Mouse (Mus musculus) activated CD4-positive, CD25-positive, alpha-beta regulatory T cell, adult 4 months (primary cell): Measurements from ENCODE around the gene 5330417H12Rik. TPM values are rescaled to one million over a fixed set of nuclear protein-coding genes. Genes with fewer than 3 reads are reported as not detected.

Experiments
- ATAC-seq: one replicate; pipeline ENCODE4 v1.8.0; 2017
- polyA plus RNA-seq, 2 experiments: library from polyadenylated mRNA; unstranded; fragments of 100-300 nt; shearing (Covaris generic); gene quantifications; one replicate each; pipeline ENCODE4 v1.2.1; 2017

5330417H12Rik gene
- polyA plus RNA-seq, 2 experiments from 2014 or later: not detected

- ATAC-seq: no peak
These were observed 529 bp downstream of the 5330417H12Rik start for GRCm38 (mm10) chr7:107624432-107624831.

GRCm38 (mm10) chr7:107620137-107620536, 4.8 kb downstream of the 5330417H12Rik start:
- no peak for ATAC-seq

- ATAC-seq: no peak
These were observed 5.7 kb downstream of the 5330417H12Rik start for GRCm38 (mm10) chr7:107619225-107619624.

- ATAC-seq: no peak
These were observed 6.7 kb downstream of the 5330417H12Rik start for GRCm38 (mm10) chr7:107618028-107618992.

- no peak for ATAC-seq
These were observed 14.1 kb downstream of the 5330417H12Rik start for GRCm38 (mm10) chr7:107610880-107611279.

GRCm38 (mm10) chr7:107609622-107610255, 15.2 kb downstream of the 5330417H12Rik start:
- ATAC-seq: peak; percentile 61

- ATAC-seq: no peak
These were observed 17.2 kb downstream of the 5330417H12Rik start for GRCm38 (mm10) chr7:107607766-107608165.

- ATAC-seq: no peak
These were observed 22.0 kb downstream of the 5330417H12Rik start for GRCm38 (mm10) chr7:107602913-107603312.

GRCm38 (mm10) chr7:107602505-107602904, 22.5 kb downstream of the 5330417H12Rik start:
- no peak for ATAC-seq

GRCm38 (mm10) chr7:107600651-107601050, 24.3 kb downstream of the 5330417H12Rik start:
- ATAC-seq: no peak

GRCm38 (mm10) chr7:107597956-107598355, 27.0 kb downstream of the 5330417H12Rik start:
- ATAC-seq: no peak

GRCm38 (mm10) chr7:107596753-107597152, 28.2 kb downstream of the 5330417H12Rik start:
- no peak for ATAC-seq

GRCm38 (mm10) chr7:107595426-107595825, 29.5 kb downstream of the 5330417H12Rik start:
- ATAC-seq: no peak

- ATAC-seq: peak; percentile 82
These were observed 30.0 kb downstream of the 5330417H12Rik start, which contains the start of gene Ppfibp2 for GRCm38 (mm10) chr7:107594857-107595402. TSS of gene Ppfibp2 (plus strand) at chr7:107595207.

- peak; percentile 73 for ATAC-seq
These were observed 30.6 kb downstream of the 5330417H12Rik start for GRCm38 (mm10) chr7:107594325-107594856.

GRCm38 (mm10) chr7:107593904-107594303, 31.1 kb downstream of the 5330417H12Rik start:
- no peak for ATAC-seq

- no peak for ATAC-seq
These were observed 32.3 kb downstream of the 5330417H12Rik start for GRCm38 (mm10) chr7:107592641-107593040.

GRCm38 (mm10) chr7:107574276-107574675, 50.7 kb downstream of the 5330417H12Rik start:
- no peak for ATAC-seq
